Mouse (Mus musculus) hindbrain, embryonic 13.5 days (tissue): Measurements from ENCODE around the gene Oser1. TPM values are rescaled to one million over a fixed set of nuclear protein-coding genes. Genes with fewer than 3 reads are reported as not detected.

Experiments
- ATAC-seq: fragments of 200-750 bp; cut with Nextera tagmentation; 2 replicates; pipeline ENCODE4 v1.8.0; 2017; ENCODE audit warnings: moderate TSS enrichment; ENCODE audit not compliant: low FRiP score
- H3K27ac ChIP-seq: fragments of 300-500 bp; sonication (generic); 2 replicates; pipeline ENCODE4 v1.5.1; 2015; ENCODE audit warnings: inconsistent platforms, mild to moderate bottlenecking, moderate library complexity
- H3K27me3 ChIP-seq: fragments of 300-500 bp; sonication (generic); 2 replicates; pipeline ENCODE4 v1.6.1; 2015; ENCODE audit warnings: mild to moderate bottlenecking, inconsistent platforms
- H3K36me3 ChIP-seq: fragments of 300-500 bp; sonication (generic); 2 replicates; pipeline ENCODE4 v1.6.1; 2015; ENCODE audit warnings: mild to moderate bottlenecking, inconsistent platforms
- H3K4me1 ChIP-seq: fragments of 300-500 bp; sonication (generic); replicated peaks from 2 replicates; pipeline ENCODE4 v1.6.1; 2015; ENCODE audit warnings: inconsistent platforms
- H3K4me2 ChIP-seq: fragments of 300-500 bp; sonication (generic); 2 replicates; pipeline ENCODE4 v1.6.1; 2015; ENCODE audit warnings: inconsistent platforms, mild to moderate bottlenecking, moderate library complexity
- H3K4me3 ChIP-seq: fragments of 300-500 bp; sonication (generic); 2 replicates; pipeline ENCODE4 v1.5.1; 2015; ENCODE audit warnings: mild to moderate bottlenecking, inconsistent platforms
- H3K9ac ChIP-seq: fragments of 300-500 bp; sonication (generic); 2 replicates; pipeline ENCODE4 v1.6.1; 2015; ENCODE audit warnings: mild to moderate bottlenecking, inconsistent platforms
- H3K9me3 ChIP-seq: fragments of 300-500 bp; sonication (generic); 2 replicates; pipeline ENCODE4 v1.6.1; 2016; ENCODE audit warnings: inconsistent platforms
- WGBS: fragments of 180-500 bp; shearing (Covaris S2); methylation state at CpG from one replicate; pipeline ENCODE4 v1.1.7; 2015; 5-methylcytosine and 5-hydroxymethylcytosine counted together
- polyA plus RNA-seq: library from polyadenylated mRNA; unstranded; fragments of >200 nt; fragmentation: Nextera tagmentation; extraction: Ambion mirVana; gene quantifications from 2 replicates; pipeline ENCODE4 v1.2.1, GENCODE M21; 2015

Oser1 gene
- polyA plus RNA-seq, 1 experiment from 2014 or later: 75.0 TPM

DNA sequence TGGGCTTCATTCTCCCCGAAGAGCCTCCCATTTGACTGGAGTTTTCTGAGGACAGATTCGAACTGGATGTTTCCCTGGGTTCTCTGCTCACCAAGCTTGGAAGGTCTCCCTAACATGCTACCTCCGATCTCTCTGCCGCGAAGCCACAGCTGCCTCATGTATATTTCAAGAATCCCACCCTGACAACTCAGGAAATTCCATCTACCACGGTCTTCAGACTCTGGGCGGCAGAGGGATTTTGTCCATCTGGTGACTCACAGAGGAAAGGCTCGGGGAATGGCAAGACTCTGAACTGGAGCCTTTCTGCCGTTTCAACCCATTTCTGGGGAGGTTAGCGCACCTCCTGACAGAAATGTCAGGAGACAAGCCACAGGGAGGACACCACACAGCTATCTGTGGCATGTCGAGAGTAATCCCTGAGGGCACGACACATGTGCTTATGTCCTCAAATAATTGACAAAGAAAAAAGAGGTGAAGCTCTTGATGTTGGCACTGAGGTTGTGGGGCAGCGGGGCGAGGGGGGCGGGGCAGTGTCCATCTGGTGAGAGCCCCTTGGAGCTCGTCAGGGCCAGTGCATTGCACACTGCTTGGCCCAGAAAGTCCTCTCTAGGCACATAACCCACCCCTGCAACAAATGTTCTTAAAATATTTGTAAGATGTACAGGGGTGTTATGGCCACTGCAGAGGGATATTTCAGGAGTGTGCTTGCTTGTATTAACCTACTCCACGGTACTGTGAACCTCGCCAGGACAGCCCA is 59.5 kb downstream of the Oser1 start:
- ATAC-seq: no peak
- Histone ChIP-seq H3K9ac (no peak overlapping the region), H3K27ac (no peak overlapping the region), H3K27me3 (no peaks in the 10 kb centered on the region), H3K4me2 (no peak overlapping the region), H3K36me3 (no peaks in the 10 kb centered on the region), H3K9me3 (no peaks in the 10 kb centered on the region), H3K4me1 (no peaks in the 10 kb centered on the region), H3K4me3 (no peak overlapping the region)
- 75% methylated on average over 18 of the region's 18 CpGs for WGBS

DNA sequence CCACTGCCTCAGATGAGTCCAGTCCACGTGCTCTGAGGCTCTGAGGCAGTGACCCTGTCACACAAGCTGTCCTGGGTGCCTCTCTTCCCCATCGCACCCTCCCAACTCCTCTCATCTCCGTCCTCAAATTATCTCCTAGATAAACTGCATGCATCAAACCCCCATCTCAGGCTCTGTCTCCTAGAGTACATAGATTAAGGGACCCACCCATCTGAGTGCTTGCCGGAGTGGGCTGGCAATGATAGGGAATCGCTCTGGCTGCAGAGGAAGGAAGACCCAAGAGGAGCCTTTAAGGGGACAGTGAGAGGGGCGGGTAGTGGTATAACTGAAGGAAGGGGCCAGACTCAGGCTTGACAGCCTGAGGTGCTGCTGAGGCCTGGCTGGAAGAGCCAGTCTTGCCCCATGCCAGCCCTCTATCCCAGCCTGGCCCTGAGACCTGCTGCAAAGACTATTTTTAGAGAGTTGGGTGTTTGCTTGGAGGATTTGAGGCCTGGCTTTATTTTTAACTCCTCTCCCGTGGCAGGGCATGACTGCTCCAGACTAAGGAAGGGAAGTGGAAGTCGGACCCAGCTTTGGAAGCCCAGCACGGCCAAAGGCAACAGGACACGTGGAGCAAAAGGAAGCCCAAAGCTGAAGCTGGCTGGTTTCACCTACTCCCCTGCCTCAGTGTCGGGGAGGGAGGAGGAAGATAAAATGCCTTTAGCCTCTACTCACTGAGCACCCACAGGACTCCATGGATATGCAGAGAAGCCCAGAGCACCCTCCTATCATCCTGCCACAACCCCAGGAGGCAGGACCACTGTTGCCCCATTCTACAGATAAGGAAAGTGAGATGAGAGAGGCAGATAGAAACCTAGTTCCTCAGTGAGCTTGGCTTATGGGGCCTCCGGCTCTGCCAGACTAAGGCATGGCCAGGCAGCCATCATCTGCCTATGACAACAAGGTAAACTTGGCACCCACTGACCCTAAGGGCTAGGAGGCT is 61.3 kb downstream of the Oser1 start:
- Histone ChIP-seq H3K4me2 (no peak overlapping the region), H3K4me3 (no peak overlapping the region), H3K9ac (no peak overlapping the region), H3K36me3 (no peaks in the 10 kb centered on the region), H3K9me3 (no peaks in the 10 kb centered on the region), H3K4me1 (no peaks in the 10 kb centered on the region), H3K27ac (no peak overlapping the region), H3K27me3 (no peaks in the 10 kb centered on the region)
- WGBS: 81% methylated on average over 12 of the region's 12 CpGs
- no peak for ATAC-seq

- Histone ChIP-seq H3K9me3 (no peaks in the 10 kb centered on the region), H3K36me3 (no peaks in the 10 kb centered on the region), H3K27ac (no peak overlapping the region), H3K4me1 (no peaks in the 10 kb centered on the region), H3K4me2 (no peak overlapping the region), H3K27me3 (no peaks in the 10 kb centered on the region), H3K4me3 (no peak overlapping the region), H3K9ac (no peak overlapping the region)
- WGBS: 84% methylated on average over 16 of the region's 16 CpGs
- no peak for ATAC-seq
Measured at GRCm38 (mm10) chr2:163360858-163361623, 63.5 kb downstream of the Oser1 start.

DNA sequence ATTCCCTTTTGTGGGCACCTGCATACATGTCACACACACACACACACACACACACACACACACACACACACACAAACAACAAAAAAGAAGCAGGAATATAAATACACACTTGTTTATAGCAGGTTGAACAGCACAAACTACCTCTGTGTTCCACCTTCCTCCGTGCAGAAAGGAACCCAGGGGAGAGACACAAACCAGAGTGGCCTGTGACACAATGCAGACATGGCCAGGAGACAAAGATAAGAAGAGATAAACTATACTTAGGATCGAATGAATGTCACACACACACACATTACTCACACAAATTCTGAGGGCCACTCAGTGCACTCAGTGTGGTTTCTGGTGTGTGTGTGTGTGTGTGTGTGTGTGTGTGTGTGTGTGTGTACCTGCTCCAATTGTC is 65.2 kb downstream of the Oser1 start:
- Histone ChIP-seq H3K4me3 (no peak overlapping the region), H3K4me1 (no peaks in the 10 kb centered on the region), H3K9ac (no peak overlapping the region), H3K27me3 (0 out of 2 replicates have a peak, but pooled peaks cover 2% of the 10 kb centered on the region), H3K9me3 (no peaks in the 10 kb centered on the region), H3K36me3 (no peaks in the 10 kb centered on the region), H3K27ac (no peak overlapping the region), H3K4me2 (no peak overlapping the region)
- no peak for ATAC-seq
- 74% methylated on average over 2 of the region's 2 CpGs for WGBS

DNA sequence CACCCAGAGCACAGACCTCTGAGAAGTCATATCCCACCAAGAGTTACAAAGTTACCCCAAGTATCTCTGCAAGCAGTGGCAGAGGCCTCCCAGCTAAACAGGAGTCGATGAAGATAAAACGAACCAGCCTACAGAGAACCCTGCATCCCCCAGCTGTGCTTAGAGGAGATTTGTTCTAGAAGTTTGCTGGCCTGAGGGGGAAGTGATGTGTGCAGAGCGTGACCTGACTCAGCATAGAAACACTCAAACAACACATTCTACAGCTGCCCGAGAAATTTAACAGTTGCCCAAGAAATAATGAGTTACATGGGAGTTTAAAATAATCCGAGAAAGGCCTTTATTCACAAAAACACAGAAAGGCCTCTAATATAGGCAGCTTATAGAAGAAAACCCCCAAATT is 65.8 kb downstream of the Oser1 start:
- Histone ChIP-seq H3K27ac (no peak overlapping the region), H3K4me3 (no peak overlapping the region), H3K4me2 (no peak overlapping the region), H3K4me1 (no peaks in the 10 kb centered on the region), H3K9me3 (no peaks in the 10 kb centered on the region), H3K36me3 (no peaks in the 10 kb centered on the region), H3K27me3 (0 out of 2 replicates have a peak, but pooled peaks cover 2% of the 10 kb centered on the region), H3K9ac (no peak overlapping the region)
- 82% methylated on average over 5 of the region's 5 CpGs for WGBS
- no peak for ATAC-seq

DNA sequence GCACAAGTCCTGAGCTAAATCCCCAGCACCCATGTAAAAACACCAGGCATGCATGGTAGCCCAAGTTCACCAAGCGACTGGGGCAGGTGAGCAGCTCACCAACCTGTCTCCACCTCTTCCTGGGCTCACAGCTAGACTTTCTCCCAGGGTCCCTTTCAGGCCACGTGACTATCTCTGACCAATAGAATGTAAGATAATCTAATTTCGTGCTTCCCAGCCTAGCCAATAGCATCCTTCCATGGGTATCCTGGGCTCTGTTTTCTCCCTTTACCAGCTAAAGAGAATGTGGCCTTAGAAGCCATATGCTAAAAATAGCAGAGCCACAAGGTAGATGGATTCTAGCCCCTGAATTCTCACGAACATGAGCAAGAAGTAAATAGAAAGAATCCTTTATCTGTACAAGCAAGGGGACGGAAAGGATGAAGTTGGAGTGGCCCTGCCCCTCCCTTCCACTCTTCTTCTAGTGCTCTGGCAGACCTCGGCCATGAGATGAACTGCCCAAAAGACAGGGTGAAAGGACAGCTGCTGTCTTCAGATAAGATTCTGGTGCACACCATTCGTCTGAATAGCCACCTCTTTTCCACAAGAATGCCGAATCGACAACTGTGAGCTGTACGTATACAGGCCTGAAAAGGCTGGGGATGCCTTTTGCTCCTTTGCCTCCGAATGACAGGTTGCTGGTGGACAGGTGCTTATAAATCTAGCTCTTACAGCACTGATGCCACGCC is 68.2 kb downstream of the Oser1 start:
- WGBS: 85% methylated on average over 12 of the region's 12 CpGs
- ATAC-seq: no peak
- H3K9ac ChIP-seq: no peak overlapping the region
- no peak overlapping the region for H3K4me2 ChIP-seq
- no peaks in the 10 kb centered on the region for H3K36me3 ChIP-seq
- no peak overlapping the region for H3K27ac ChIP-seq
- H3K9me3 ChIP-seq: no peaks in the 10 kb centered on the region
- H3K27me3 ChIP-seq: 0 out of 2 replicates have a peak, but pooled peaks cover 2% of the 10 kb centered on the region
- no peak overlapping the region for H3K4me3 ChIP-seq
- H3K4me1 ChIP-seq: 0 out of 2 replicates have a peak, but pooled peaks cover 3% of the 10 kb centered on the region

Other genes with a start within 250 kb of the Oser1 start
- 20.6 and 23.5 TPM in 2 replicates for gene Tox2, start 221.6 kb downstream of the Oser1 start, polyA plus RNA-seq
- 0.38 and 0.49 TPM in 2 replicates for gene Jph2, start 26.7 kb downstream of the Oser1 start, polyA plus RNA-seq
- gene Gdap1l1, start 13.8 kb upstream of the Oser1 start, polyA plus RNA-seq: 121 and 129 TPM in 2 replicates
- 14.0 and 14.1 TPM in 2 replicates for gene Fitm2, start 47.9 kb upstream of the Oser1 start, polyA plus RNA-seq
- gene R3hdml, start 67.6 kb upstream of the Oser1 start, polyA plus RNA-seq: not detected in 2 replicates
- 0.09 TPM in 1 of 2 replicates, not detected in the other for gene Hnf4a, start 82.1 kb upstream of the Oser1 start, polyA plus RNA-seq
- gene Ttpal, start 177.6 kb upstream of the Oser1 start, polyA plus RNA-seq: 42.0 and 48.1 TPM in 2 replicates
- 37.5 and 38.7 TPM in 2 replicates for gene Serinc3, start 220.4 kb upstream of the Oser1 start, polyA plus RNA-seq
- 110 and 119 TPM in 2 replicates for gene Pkig, start 233.7 kb upstream of the Oser1 start, polyA plus RNA-seq